In the genomic region with DNA sequence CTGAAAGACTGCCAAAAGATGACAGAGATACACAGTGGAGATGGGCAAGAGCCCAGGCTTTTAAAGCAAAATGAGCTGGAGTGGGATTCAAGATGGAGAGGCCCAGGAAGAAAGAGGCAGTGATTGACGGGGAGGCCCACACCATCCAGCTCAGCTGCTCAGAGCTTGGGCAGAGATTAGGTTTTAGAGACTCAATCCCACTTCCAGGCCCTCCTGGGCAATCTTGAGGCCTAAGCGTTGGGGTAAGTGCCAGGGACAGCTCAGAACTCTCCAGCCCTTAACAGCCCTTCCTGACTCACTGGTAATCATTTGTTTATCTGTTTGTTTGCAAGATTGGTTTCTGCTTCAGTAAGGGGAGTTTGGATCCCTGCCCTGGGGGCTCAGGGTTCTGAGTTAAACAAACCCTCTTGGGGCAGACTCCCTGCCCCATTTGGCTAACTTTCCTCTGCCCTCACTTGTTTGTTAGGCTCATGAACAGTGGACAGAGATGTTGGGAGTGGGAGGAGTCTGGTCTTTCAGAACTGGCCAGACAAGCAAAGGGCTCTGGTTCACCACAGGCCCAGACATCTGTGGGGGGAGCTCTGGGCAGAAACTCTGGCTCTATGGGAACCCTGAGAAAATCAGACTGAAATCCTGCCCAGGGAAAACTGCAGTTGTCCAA, we compare ENCODE assay signal across 18 mouse cellular contexts. TPM values are rescaled to one million over a fixed set of nuclear protein-coding genes. Genes with fewer than 3 reads are reported as not detected.
A peak's percentile ranks its signal among the peaks of the same experiment; 100 is the strongest.
DNase-seq lines count a peak whose midpoint lies in the region; ATAC-seq and TF ChIP-seq lines count a peak whose summit lies in the region.
"Had no signal": no experiment of that assay in that cellular context is flagged by ENCODE, and none has a peak within 500 bp of the region (broad histone marks: within the 10 kb centered on the region; RNA-seq: fewer than 3 reads in every experiment).

No protein-coding gene starts in this region.

- no peaks in the 10 kb centered on the region for H3K4me1 ChIP-seq in liver, adult 2 months (ENCODE audit: control insufficient read depth, insufficient read depth, low read length)
- no peaks in the 10 kb centered on the region for H3K4me1 ChIP-seq in liver, embryonic 12.5 days
- peaks cover 6 to 11% of the 10 kb centered on the region in 2 experiments; a peak in 2 of 4 replicates for H3K4me1 ChIP-seq in heart, embryonic 14.5 days (ENCODE audit: control insufficient read depth in 2 of 2, insufficient read depth in 2 of 2, low read length in 2 of 2)
- H3K4me1 ChIP-seq: embryonic facial prominence, embryonic 15.5 days; hindbrain, embryonic 15.5 days had no signal

- H3K9me3 ChIP-seq in liver, embryonic 12.5 days (replicated peaks), result no peaks in the 10 kb centered on the region
- no peaks in the 10 kb centered on the region for H3K9me3 ChIP-seq in heart, embryonic 14.5 days (ENCODE audit: control insufficient read depth, low read length)
- H3K9me3 ChIP-seq: embryonic facial prominence, embryonic 15.5 days; G1E; hindbrain, embryonic 15.5 days had no signal

- no peak overlapping the region for H3K4me3 ChIP-seq in liver, adult 2 months (ENCODE audit: insufficient read depth, low read depth, low read length)
- no peak overlapping the region for H3K4me3 ChIP-seq in liver, embryonic 12.5 days
- H3K4me3 ChIP-seq in heart, embryonic 14.5 days (ENCODE audit: control insufficient read depth in 1 of 2, insufficient read depth in 1 of 2, low read depth in 1 of 2, low read length in 2 of 2), result no peak overlapping the region
- H3K4me3 ChIP-seq: embryonic facial prominence, embryonic 15.5 days; hindbrain, embryonic 15.5 days had no signal

- H3K4me2 ChIP-seq in liver, embryonic 12.5 days, result no peak overlapping the region
- peak overlapping the region; percentile 5; the same call in 1 of the 2 replicates for H3K4me2 ChIP-seq in heart, embryonic 14.5 days (ENCODE audit: low read length)
- H3K4me2 ChIP-seq: embryonic facial prominence, embryonic 15.5 days; hindbrain, embryonic 15.5 days had no signal

- no peak for TF ChIP-seq CTCF in liver, adult 2 months (IDR thresholded peaks at IDR 0.05; ENCODE audit: low read depth, low read length)
- no peak for TF ChIP-seq CTCF in brain, embryonic 14.5 days (IDR thresholded peaks at IDR 0.05; ENCODE audit: borderline replicate concordance, extremely low read depth, insufficient read depth, insufficient read length)

- DNase-seq in gastrocnemius, adult 18-20 months (ENCODE audit: low spot score), result peak; percentile 6
- no peak for DNase-seq in gastrocnemius, postnatal 36 days
- DNase-seq in liver, adult 2 months (ENCODE audit: extremely low read depth, low read depth, low spot score), result peak; percentile 12
- DNase-seq in brain, embryonic 14.5 days (ENCODE audit: low read depth), result peak; percentile 35
- DNase-seq in B cell, adult 2 months, result no peak
- DNase-seq in urinary bladder, postnatal 4 days (ENCODE audit: low spot score in 2 of 2), result no peak
- DNase-seq: adrenal gland, postnatal 36 days; kidney, adult 9 months; layer of hippocampus, postnatal 36 days; right cerebral cortex, adult 18-20 months had no signal

- H3K9ac ChIP-seq in liver, adult 2 months (ENCODE audit: low read depth, low read length), result no peak overlapping the region
- H3K9ac ChIP-seq in liver, embryonic 12.5 days, result no peak overlapping the region
- H3K9ac ChIP-seq in heart, embryonic 14.5 days (ENCODE audit: low read length), result no peak overlapping the region
- H3K9ac ChIP-seq: embryonic facial prominence, embryonic 15.5 days; hindbrain, embryonic 15.5 days had no signal

- TF ChIP-seq POLR2A in liver, adult 2 months (IDR thresholded peaks at IDR 0.05; ENCODE audit: extremely low read depth, insufficient read depth, low read length), result no peak
- TF ChIP-seq POLR2A in brain, embryonic 14.5 days (IDR thresholded peaks at IDR 0.05; ENCODE audit: borderline replicate concordance, extremely low read depth, insufficient read depth, insufficient read length, poor library complexity, severe bottlenecking), result no peak

- no peaks in the 10 kb centered on the region for H3K27me3 ChIP-seq in liver, adult 2 months (ENCODE audit: control insufficient read depth, insufficient read depth, low read length)
- peaks cover 30% of the 10 kb centered on the region for H3K27me3 ChIP-seq in liver, embryonic 12.5 days (replicated peaks)
- H3K27me3 ChIP-seq in heart, embryonic 14.5 days (ENCODE audit: control insufficient read depth, insufficient read depth, low read length), result no peaks in the 10 kb centered on the region

- no peaks in the 10 kb centered on the region for H3K79me2 ChIP-seq in liver, adult 2 months (ENCODE audit: control insufficient read depth, insufficient read depth, low read length)

- WGBS in liver, adult 2 months, result 80% methylated on average over 2 of the region's 2 CpGs
- WGBS in liver, embryonic 12.5 days (ENCODE audit: insufficient replicate concordance), result 43% methylated on average over 2 of the region's 2 CpGs
- 43% methylated on average over 2 of the region's 2 CpGs for WGBS in heart, embryonic 14.5 days

- ATAC-seq in liver, embryonic 12.5 days, result no peak
- no peak for ATAC-seq in heart, embryonic 14.5 days (ENCODE audit: insufficient number of reproducible peaks, insufficient read depth, low FRiP score, low read depth)

- intact Hi-C loops in gastrocnemius, postnatal 36 days (cut with DNase I), result no loop called here

- no peaks in the 10 kb centered on the region for H3K36me3 ChIP-seq in liver, adult 2 months (ENCODE audit: control insufficient read depth, insufficient read depth, low read length)
- H3K36me3 ChIP-seq in liver, embryonic 12.5 days, result no peaks in the 10 kb centered on the region
- H3K36me3 ChIP-seq in heart, embryonic 14.5 days (ENCODE audit: control insufficient read depth, insufficient read depth, low read length), result no peaks in the 10 kb centered on the region
- H3K36me3 ChIP-seq: embryonic facial prominence, embryonic 15.5 days; G1E; hindbrain, embryonic 15.5 days had no signal

- no peak overlapping the region for H3K27ac ChIP-seq in liver, adult 2 months (replicated peaks; ENCODE audit: insufficient read depth, low read depth, low read length)
- H3K27ac ChIP-seq in liver, embryonic 12.5 days, result no peak overlapping the region
- H3K27ac ChIP-seq in heart, embryonic 14.5 days (replicated peaks in 1 of 2; ENCODE audit: control insufficient read depth in 1 of 2, insufficient read depth in 1 of 2, low read depth in 2 of 2, low read length in 2 of 2), result peak overlapping the region; percentile 70 to 83
- H3K27ac ChIP-seq: embryonic facial prominence, embryonic 15.5 days; hindbrain, embryonic 15.5 days had no signal

RNA-seq across cellular contexts. Expression of gene Tmem28, which starts 52.6 kb away (rescaled TPM):
- under 1 TPM; 0.07 to 0.12 TPM for total RNA-seq in gastrocnemius, adult 18-20 months (2021)
- under 1 TPM; 0.17 to 0.28 TPM for total RNA-seq in gastrocnemius, postnatal 36 days (2021)
- total RNA-seq in liver, adult 2 months (2014; rRNA removed), result not detected in 2 replicates
- polyA plus RNA-seq in liver, adult 2 months (2012; rRNA removed), result not detected in 2 replicates
- polyA plus RNA-seq in liver, embryonic 12.5 days (2016; fragmentation: Nextera tagmentation; extraction: Ambion mirVana), result not detected in 2 replicates
- 6.6 and 9.0 TPM in 2 replicates for polyA plus RNA-seq in brain, embryonic 14.5 days (2012; rRNA removed)
- 0.05 TPM in 1 of 2 replicates, not detected in the other for polyA plus RNA-seq in heart, embryonic 14.5 days (2014; fragmentation: Nextera tagmentation; extraction: Ambion mirVana)
- total RNA-seq: common myeloid progenitor, adult 5-6 weeks; megakaryocyte-erythroid progenitor cell, adult 5-6 weeks had no signal
- polyA plus RNA-seq: G1E; liver, embryonic 16.5 days had no signal

Comparison
In these comparisons a context has a peak if more than half of its experiments do, and no peak if none do; other contexts are left out.
1. DNase-seq: peak in gastrocnemius, adult 18-20 months (single experiment), liver, adult 2 months (single experiment) and brain, embryonic 14.5 days (single experiment); none in gastrocnemius, postnatal 36 days (0 of 2), B cell, adult 2 months (0 of 2) and urinary bladder, postnatal 4 days (0 of 2).
2. H3K27ac ChIP-seq: peak in heart, embryonic 14.5 days (2 of 2); none in liver, adult 2 months (single experiment) and liver, embryonic 12.5 days (single experiment).